Mouse (Mus musculus) stomach, postnatal 0 days (tissue): ENCODE data around the gene Nthl1.

Source experiments
- CTCF ChIP-seq: IDR thresholded peaks from 2 replicates; pipeline ENCODE4 v1.5.1; 2016; ENCODE audit warnings: antibody characterized with exemption, low read depth, mild to moderate bottlenecking, moderate library complexity
- EP300 ChIP-seq: optimal IDR thresholded peaks from 2 replicates; pipeline ENCODE3; 2016; ENCODE audit warnings: antibody characterized with exemption

GRCm38 (mm10) chr17:24639571-24639988 lies 7.1 kb downstream of the Nthl1 start:
- TF ChIP-seq CTCF, result no peak
- TF ChIP-seq EP300, result no peak
